Mouse (Mus musculus) kidney, adult 2 months (tissue): ENCODE measurements around the gene Nfe2l3.

ENCODE experiments used
- CTCF ChIP-seq: fragments of 200-500 bp; conservative IDR thresholded peaks from 2 replicates; pipeline ENCODE4 v1.5.1; 2011; ENCODE audit warnings: low read depth, mild to moderate bottlenecking, control low read depth, low read length, moderate library complexity, mixed read lengths; ENCODE audit not compliant: insufficient read depth, insufficient read length
- POLR2A ChIP-seq: fragments of 200-500 bp; IDR thresholded peaks from one replicate; pipeline ENCODE4 v1.6.1; 2011; ENCODE audit warnings: low read depth, low read length, control low read depth

- no peak for TF ChIP-seq CTCF
- no peak for TF ChIP-seq POLR2A
These were observed 36.6 kb downstream of the Nfe2l3 start for GRCm38 (mm10) chr6:51468891-51469561.
